Mouse (Mus musculus) duodenum, adult 2 months (tissue): Measurements from ENCODE around the gene Synm. TPM values are rescaled to one million over a fixed set of nuclear protein-coding genes. Genes with fewer than 3 reads are reported as not detected.

Experiments
- polyA plus RNA-seq: library from polyadenylated mRNA; depleted of rRNA; stranded (reverse); fragments of >200 nt; gene quantifications from 2 replicates; pipeline ENCODE4 v1.2.3, GENCODE M21; 2012; ENCODE audit warnings: low replicate concordance; rRNA removed

Gene Synm
- polyA plus RNA-seq: 6.0 and 8.4 TPM in 2 replicates

GRCm38 (mm10) chr7:67759629-67759995 lies at the start of gene Synm:
TSS of gene Synm (minus strand) at chr7:67759742.

Other genes starting within 250 kb of the Synm start
- 12.0 and 16.4 TPM in 2 replicates for gene Lrrc28, start 114.5 kb downstream of the Synm start, polyA plus RNA-seq
- 1.4 and 1.7 TPM in 2 replicates for gene Ttc23, start 112.3 kb downstream of the Synm start, polyA plus RNA-seq
- gene Igf1r, start 193.1 kb upstream of the Synm start, polyA plus RNA-seq: 1.4 and 2.3 TPM in 2 replicates